Mouse (Mus musculus) heart, postnatal 0 days (tissue): ENCODE results near the gene Gm11758.
"Not testable (repeated sequence)": the region's sequence is repeated elsewhere in the genome, so short reads cannot be mapped to it uniquely, and the experiment has no call there.

Experiments used
- CTCF ChIP-seq: IDR thresholded peaks from 2 replicates; pipeline ENCODE4 v1.5.1; 2016; ENCODE audit warnings: antibody characterized with exemption, control low read depth, low read depth
- EP300 ChIP-seq: IDR thresholded peaks from 2 replicates; pipeline ENCODE4 v1.6.1; 2016; ENCODE audit warnings: antibody characterized with exemption, low read depth

DNA sequence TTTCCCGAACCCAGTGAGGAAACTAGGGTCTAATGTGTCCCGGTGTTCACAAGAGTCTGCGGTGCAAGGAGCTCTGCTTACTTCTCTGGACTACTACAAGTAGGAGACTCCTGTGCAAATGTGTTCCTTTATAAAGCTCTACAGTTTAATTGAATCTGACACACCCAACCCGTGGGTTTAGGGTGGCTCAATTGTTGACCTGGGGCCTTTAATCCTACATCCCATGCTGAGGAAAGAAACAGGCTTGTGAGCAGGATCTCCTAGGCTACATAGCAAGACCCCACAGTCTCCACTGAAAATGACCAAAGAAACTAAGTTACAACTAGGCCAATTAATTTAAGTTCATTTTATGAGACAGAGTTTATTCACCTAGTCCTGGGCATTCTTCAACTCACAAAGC, 14.9 kb upstream of the Gm11758 start, which contains the start of gene Gm11757:
- not testable (repeated sequence) for TF ChIP-seq CTCF, EP300
